Mouse (Mus musculus) hindbrain, embryonic 16.5 days (tissue): ENCODE results near the gene D830030K20Rik. TPM values are rescaled to one million over a fixed set of nuclear protein-coding genes. Genes with fewer than 3 reads are reported as not detected.
"Not testable (repeated sequence)": the region's sequence is repeated elsewhere in the genome, so short reads cannot be mapped to it uniquely, and the experiment has no call there.

Source experiments
- ATAC-seq: fragments of 200-750 bp; cut with Nextera tagmentation; 2 replicates; pipeline ENCODE4 v1.8.0; 2017; ENCODE audit warnings: moderate TSS enrichment, moderate library complexity
- H3K27ac ChIP-seq: fragments of 300-500 bp; sonication (generic); 2 replicates; pipeline ENCODE4 v1.5.1; 2014; ENCODE audit warnings: low read depth, mild to moderate bottlenecking, control low read depth, low read length, moderate library complexity
- H3K27me3 ChIP-seq: fragments of 300-500 bp; sonication (generic); replicated peaks from 2 replicates; pipeline ENCODE4 v1.6.1; 2014; ENCODE audit warnings: low read length; ENCODE audit not compliant: control insufficient read depth, insufficient read depth
- H3K36me3 ChIP-seq: fragments of 300-500 bp; sonication (generic); 2 replicates; pipeline ENCODE4 v1.6.1; 2014; ENCODE audit warnings: mild to moderate bottlenecking, low read length, moderate library complexity, mixed read lengths; ENCODE audit not compliant: control insufficient read depth, insufficient read depth
- H3K4me1 ChIP-seq: fragments of 300-500 bp; sonication (generic); 2 replicates; pipeline ENCODE4 v1.6.1; 2014; ENCODE audit warnings: low read depth, low read length; ENCODE audit not compliant: control insufficient read depth, insufficient read depth
- H3K4me2 ChIP-seq: fragments of 300-500 bp; sonication (generic); 2 replicates; pipeline ENCODE4 v1.6.1; 2014; ENCODE audit warnings: mild to moderate bottlenecking, low read length, control low read depth, moderate library complexity
- H3K4me3 ChIP-seq: fragments of 300-500 bp; sonication (generic); 2 replicates; pipeline ENCODE4 v1.5.1; 2014; ENCODE audit warnings: mild to moderate bottlenecking, low read length, control low read depth, moderate library complexity
- H3K9ac ChIP-seq: fragments of 300-500 bp; sonication (generic); 2 replicates; pipeline ENCODE4 v1.6.1; 2014; ENCODE audit warnings: low read depth, mild to moderate bottlenecking, control low read depth, low read length, moderate library complexity
- H3K9me3 ChIP-seq: fragments of 300-500 bp; sonication (generic); 2 replicates; pipeline ENCODE4 v1.6.1; 2014; ENCODE audit warnings: mild to moderate bottlenecking, low read length, moderate library complexity; ENCODE audit not compliant: control insufficient read depth
- WGBS: fragments of 180-500 bp; shearing (Covaris S2); extraction: QIAGEN DNeasy Blood & Tissue Kit; methylation state at CpG from one replicate; pipeline ENCODE4 v1.1.7; 2014; 5-methylcytosine and 5-hydroxymethylcytosine counted together
- polyA plus RNA-seq: library from polyadenylated mRNA; unstranded; fragments of >200 nt; fragmentation: Nextera tagmentation; extraction: Ambion mirVana; gene quantifications from 2 replicates; pipeline ENCODE4 v1.2.1, GENCODE M21; 2015

Gene D830030K20Rik
- polyA plus RNA-seq = 35.8 and 39.9 TPM in 2 replicates

- under 1% methylated on average over 14 of the region's 62 CpGs for WGBS
- not testable (repeated sequence) for H3K4me1 ChIP-seq, H3K27me3 ChIP-seq, H3K9me3 ChIP-seq, H3K36me3 ChIP-seq, ATAC-seq, H3K27ac ChIP-seq
- Histone ChIP-seq H3K4me3 (peak within 1 kb of the TSS; percentile 54), H3K4me2 (peak within 1 kb of the TSS; percentile 66), H3K9ac (peak within 1 kb of the TSS; percentile 73)
Observed at GRCm38 (mm10) chr14:3208272-3209152, at the start of gene D830030K20Rik. D830030K20Rik (plus strand) TSS chr14:3208488.

- H3K9me3 ChIP-seq, H3K4me1 ChIP-seq, H3K27me3 ChIP-seq, H3K4me2 ChIP-seq, H3K27ac ChIP-seq, H3K4me3 ChIP-seq, ATAC-seq, H3K36me3 ChIP-seq, H3K9ac ChIP-seq: not testable (repeated sequence)
- no CpG with 5 or more reads among the region's 2 CpGs for WGBS
Observed at GRCm38 (mm10) chr14:3187955-3188354, 20.3 kb upstream of the D830030K20Rik start, which contains the start of gene Gm5795. Gm5795 (plus strand) TSS chr14:3188255.

GRCm38 (mm10) chr14:3209367-3209766 lies 1.1 kb downstream of the D830030K20Rik start:
- H3K4me1 ChIP-seq, H3K9ac ChIP-seq, H3K36me3 ChIP-seq, ATAC-seq, H3K9me3 ChIP-seq, H3K4me3 ChIP-seq, H3K27me3 ChIP-seq, H3K27ac ChIP-seq: not testable (repeated sequence)
- peak overlapping the region; percentile 35 for H3K4me2 ChIP-seq
- 13% methylated on average over 9 of the region's 11 CpGs for WGBS

DNA sequence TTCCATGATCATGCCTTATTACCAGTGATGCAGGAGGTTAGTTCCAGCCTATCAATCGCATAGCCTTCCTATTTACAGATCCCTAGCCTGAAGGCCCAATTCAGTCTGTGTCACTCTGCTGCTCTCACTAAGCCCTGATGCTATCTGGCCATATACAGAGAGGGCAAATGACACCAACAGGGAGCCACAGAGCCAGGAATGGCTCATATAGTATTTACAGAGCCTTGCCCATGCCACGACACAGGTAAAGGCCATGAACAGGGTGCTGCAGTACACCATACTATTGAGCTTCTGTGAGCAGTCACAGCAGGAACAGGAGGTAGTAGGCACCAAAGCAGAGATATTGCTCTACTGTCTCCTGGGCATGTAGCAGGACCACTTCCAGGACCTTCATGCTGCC lies 54.2 kb downstream of the D830030K20Rik start:
- not testable (repeated sequence) for H3K4me3 ChIP-seq, H3K4me2 ChIP-seq, ATAC-seq, H3K36me3 ChIP-seq, H3K27ac ChIP-seq, H3K9ac ChIP-seq, H3K4me1 ChIP-seq, H3K9me3 ChIP-seq, H3K27me3 ChIP-seq
- 97% methylated on average over 2 of the region's 2 CpGs for whole genome bisulfite sequencing

Other genes starting within 250 kb of the D830030K20Rik start
- not detected in 2 replicates for gene Gm2888, start 178.5 kb upstream of the D830030K20Rik start, polyA plus RNA-seq
- 12.3 and 13.5 TPM in 2 replicates for gene Gm2897, start 159.2 kb upstream of the D830030K20Rik start, polyA plus RNA-seq
- 0.21 TPM in 1 of 2 replicates, not detected in the other for gene Gm10340, start 74.5 kb upstream of the D830030K20Rik start, polyA plus RNA-seq
- 0.21 and 0.26 TPM in 2 replicates for gene Gm5795, start 20.2 kb upstream of the D830030K20Rik start, polyA plus RNA-seq
- 0.21 TPM in 1 of 2 replicates, not detected in the other for gene Gm2956, start 124.1 kb downstream of the D830030K20Rik start, polyA plus RNA-seq
- gene Gm10413, start 186.6 kb downstream of the D830030K20Rik start, polyA plus RNA-seq = not detected in 2 replicates
- 19.9 and 23.2 TPM in 2 replicates for gene Gm10409, start 204.1 kb downstream of the D830030K20Rik start, polyA plus RNA-seq
- gene Gm3005, start 219.6 kb downstream of the D830030K20Rik start, polyA plus RNA-seq = 11.2 and 13.9 TPM in 2 replicates
- gene Gm10408, start 240.9 kb downstream of the D830030K20Rik start, polyA plus RNA-seq = 0.12 TPM in 1 of 2 replicates, not detected in the other